Mouse (Mus musculus): Measurements from ENCODE around the gene Cbfa2t3. TPM values are rescaled to one million over a fixed set of nuclear protein-coding genes. Genes with fewer than 3 reads are reported as not detected.

The Cbfa2t3 gene
- polyA plus RNA-seq, 1 experiment from 2014 or later = 4.4 TPM

GRCm38 (mm10) chr8:122611295-122612133, 87.4 kb downstream of the Cbfa2t3 start, which contains the start of the genes Galns and Trappc2l:
Galns (minus strand) TSS chr8:122611463.
Trappc2l (plus strand) TSS chr8:122611640.
- H3K4me3 ChIP-seq = peak within 1 kb of the TSS; percentile 76
- H3K4me2 ChIP-seq (replicated peaks) = peak within 1 kb of the TSS; percentile 88
- H3K27me3 ChIP-seq = no peaks in the 10 kb centered on the region
- H3K9me3 ChIP-seq = no peaks in the 10 kb centered on the region
- peak within 1 kb of the TSS; percentile 66 for H3K9ac ChIP-seq
- peak within 1 kb of the TSS; percentile 70 for H3K27ac ChIP-seq
- WGBS = under 1% methylated on average over 56 of the region's 57 CpGs
- H3K4me1 ChIP-seq = peaks cover 16% of the 10 kb centered on the region
- H3K36me3 ChIP-seq = peaks cover 14% of the 10 kb centered on the region
- peak; percentile 96 for ATAC-seq (ENCODE audit: insufficient number of reproducible peaks, insufficient read depth, low FRiP score, low TSS enrichment)

GRCm38 (mm10) chr8:122610612-122611277, 88.2 kb downstream of the Cbfa2t3 start:
- H3K27ac ChIP-seq = 0 out of 2 replicates have a peak overlapping the region, but pooled peaks have one; percentile 60

GRCm38 (mm10) chr8:122610209-122610608, 88.7 kb downstream of the Cbfa2t3 start:
- ATAC-seq (ENCODE audit: insufficient number of reproducible peaks, insufficient read depth, low FRiP score, low TSS enrichment) = no peak
- WGBS = 64% methylated on average over 4 of the region's 4 CpGs
- peak overlapping the region; percentile 76; the same call in 1 of the 2 replicates for H3K4me3 ChIP-seq
- H3K4me1 ChIP-seq = peaks cover 16% of the 10 kb centered on the region
- H3K36me3 ChIP-seq = peaks cover 14% of the 10 kb centered on the region
- no peak overlapping the region for H3K9ac ChIP-seq
- no peaks in the 10 kb centered on the region for H3K27me3 ChIP-seq
- peak overlapping the region; percentile 88; the same call in 1 of the 2 replicates for H3K4me2 ChIP-seq (replicated peaks)
- H3K27ac ChIP-seq = no peak overlapping the region
- H3K9me3 ChIP-seq = no peaks in the 10 kb centered on the region

More at GRCm38 (mm10) chr8:122610612-122611277, 88.2 kb downstream of the Cbfa2t3 start:
- peaks cover 14% of the 10 kb centered on the region for H3K36me3 ChIP-seq
- H3K27me3 ChIP-seq = no peaks in the 10 kb centered on the region
- H3K4me3 ChIP-seq = peak overlapping the region; percentile 76
- H3K4me2 ChIP-seq (replicated peaks) = peak overlapping the region; percentile 88
- H3K4me1 ChIP-seq = peaks cover 16% of the 10 kb centered on the region
- no peaks in the 10 kb centered on the region for H3K9me3 ChIP-seq
- ATAC-seq (ENCODE audit: insufficient number of reproducible peaks, insufficient read depth, low FRiP score, low TSS enrichment) = no peak; the same call in 1 of the 2 replicates
- 4% methylated on average over 20 of the region's 20 CpGs for WGBS
- peak overlapping the region; percentile 66 for H3K9ac ChIP-seq

GRCm38 (mm10) chr8:122606810-122607209, 92.1 kb downstream of the Cbfa2t3 start:
- Histone ChIP-seq H3K27me3 (no peaks in the 10 kb centered on the region), H3K4me1 (peaks cover 7% of the 10 kb centered on the region), H3K27ac (no peak overlapping the region), H3K36me3 (no peaks in the 10 kb centered on the region), H3K4me3 (no peak overlapping the region), H3K4me2 (replicated peaks) (no peak overlapping the region), H3K9me3 (no peaks in the 10 kb centered on the region), H3K9ac (no peak overlapping the region)
- WGBS = 82% methylated on average over 11 of the region's 12 CpGs
- ATAC-seq (ENCODE audit: insufficient number of reproducible peaks, insufficient read depth, low FRiP score, low TSS enrichment) = no peak

GRCm38 (mm10) chr8:122605367-122605766, 93.5 kb downstream of the Cbfa2t3 start:
- no peaks in the 10 kb centered on the region for H3K27me3 ChIP-seq
- no peaks in the 10 kb centered on the region for H3K36me3 ChIP-seq
- no peaks in the 10 kb centered on the region for H3K9me3 ChIP-seq
- H3K4me3 ChIP-seq = no peak overlapping the region
- peaks cover under 1% of the 10 kb centered on the region; the same call in 1 of the 2 replicates for H3K4me1 ChIP-seq
- 78% methylated on average over 4 of the region's 4 CpGs for WGBS
- ATAC-seq (ENCODE audit: insufficient number of reproducible peaks, insufficient read depth, low FRiP score, low TSS enrichment) = no peak
- no peak overlapping the region for H3K9ac ChIP-seq
- H3K27ac ChIP-seq = no peak overlapping the region
- H3K4me2 ChIP-seq (replicated peaks) = no peak overlapping the region

- no peak overlapping the region for H3K4me3 ChIP-seq
- no peak overlapping the region for H3K27ac ChIP-seq
- no peak for ATAC-seq (ENCODE audit: insufficient number of reproducible peaks, insufficient read depth, low FRiP score, low TSS enrichment)
- no peaks in the 10 kb centered on the region for H3K4me1 ChIP-seq
- H3K9ac ChIP-seq = no peak overlapping the region
- no peaks in the 10 kb centered on the region for H3K27me3 ChIP-seq
- H3K36me3 ChIP-seq = no peaks in the 10 kb centered on the region
- 67% methylated on average over 1 of the region's 1 CpGs for WGBS
- no peak overlapping the region for H3K4me2 ChIP-seq (replicated peaks)
- no peaks in the 10 kb centered on the region for H3K9me3 ChIP-seq
Measured at GRCm38 (mm10) chr8:122604640-122605039, 94.3 kb downstream of the Cbfa2t3 start.

- WGBS = 93% methylated on average over 9 of the region's 9 CpGs
- no peak for ATAC-seq (ENCODE audit: insufficient number of reproducible peaks, insufficient read depth, low FRiP score, low TSS enrichment)
- Histone ChIP-seq H3K27me3 (no peaks in the 10 kb centered on the region), H3K36me3 (0 out of 2 replicates have a peak, but pooled peaks cover 6% of the 10 kb centered on the region), H3K9me3 (no peaks in the 10 kb centered on the region), H3K4me3 (no peak overlapping the region), H3K4me1 (no peaks in the 10 kb centered on the region), H3K4me2 (replicated peaks) (no peak overlapping the region), H3K27ac (no peak overlapping the region), H3K9ac (no peak overlapping the region)
Measured at GRCm38 (mm10) chr8:122600666-122601065, 98.2 kb downstream of the Cbfa2t3 start.

- H3K4me1 ChIP-seq = no peaks in the 10 kb centered on the region
- no peak overlapping the region for H3K4me2 ChIP-seq (replicated peaks)
- H3K27ac ChIP-seq = no peak overlapping the region
- 0 out of 2 replicates have a peak, but pooled peaks cover 6% of the 10 kb centered on the region for H3K36me3 ChIP-seq
- H3K9me3 ChIP-seq = no peaks in the 10 kb centered on the region
- ATAC-seq (ENCODE audit: insufficient number of reproducible peaks, insufficient read depth, low FRiP score, low TSS enrichment) = no peak
- WGBS = 49% methylated on average over 4 of the region's 4 CpGs
- H3K9ac ChIP-seq = no peak overlapping the region
- H3K4me3 ChIP-seq = no peak overlapping the region
- H3K27me3 ChIP-seq = no peaks in the 10 kb centered on the region
Measured at GRCm38 (mm10) chr8:122596031-122596430, 102.9 kb downstream of the Cbfa2t3 start.

- Histone ChIP-seq H3K4me3 (no peak overlapping the region), H3K36me3 (no peaks in the 10 kb centered on the region), H3K27me3 (no peaks in the 10 kb centered on the region), H3K27ac (no peak overlapping the region), H3K4me1 (no peaks in the 10 kb centered on the region), H3K9ac (no peak overlapping the region), H3K4me2 (replicated peaks) (no peak overlapping the region), H3K9me3 (no peaks in the 10 kb centered on the region)
- WGBS = 72% methylated on average over 19 of the region's 19 CpGs
- ATAC-seq (ENCODE audit: insufficient number of reproducible peaks, insufficient read depth, low FRiP score, low TSS enrichment) = no peak
Measured at GRCm38 (mm10) chr8:122593783-122594507, 105.0 kb downstream of the Cbfa2t3 start.

GRCm38 (mm10) chr8:122593240-122593639, 105.7 kb downstream of the Cbfa2t3 start:
- WGBS = 68% methylated on average over 12 of the region's 12 CpGs
- Histone ChIP-seq H3K4me2 (replicated peaks) (no peak overlapping the region), H3K9ac (no peak overlapping the region), H3K27me3 (no peaks in the 10 kb centered on the region), H3K36me3 (no peaks in the 10 kb centered on the region), H3K9me3 (no peaks in the 10 kb centered on the region), H3K27ac (no peak overlapping the region), H3K4me3 (no peak overlapping the region), H3K4me1 (no peaks in the 10 kb centered on the region)
- no peak for ATAC-seq (ENCODE audit: insufficient number of reproducible peaks, insufficient read depth, low FRiP score, low TSS enrichment)

- no peak for ATAC-seq (ENCODE audit: insufficient number of reproducible peaks, insufficient read depth, low FRiP score, low TSS enrichment)
- H3K4me1 ChIP-seq = no peaks in the 10 kb centered on the region
- H3K27me3 ChIP-seq = no peaks in the 10 kb centered on the region; the same call in 1 of the 2 replicates
- no peaks in the 10 kb centered on the region for H3K36me3 ChIP-seq
- H3K9me3 ChIP-seq = no peaks in the 10 kb centered on the region
- WGBS = 83% methylated on average over 10 of the region's 10 CpGs
- no peak overlapping the region for H3K27ac ChIP-seq
- no peak overlapping the region for H3K4me2 ChIP-seq (replicated peaks)
- H3K4me3 ChIP-seq = no peak overlapping the region
- H3K9ac ChIP-seq = no peak overlapping the region
Measured at GRCm38 (mm10) chr8:122586749-122587148, 112.2 kb downstream of the Cbfa2t3 start.

Data from embryonic facial prominence, embryonic 12.5 days (tissue).